In genomic region chr12:11265382-11266281, GRCm38 (mm10) we compare ENCODE assay signal across 8 mouse cellular contexts. TPM values are rescaled to one million over a fixed set of nuclear protein-coding genes. Genes with fewer than 3 reads are reported as not detected.
DNase-seq lines count a peak whose midpoint lies in the region; ATAC-seq and TF ChIP-seq lines count a peak whose summit lies in the region.

Gene Gen1, minus strand, starts transcription at chr12:11265801.
Gene Smc6, plus strand, starts transcription at chr12:11265886.

- H3K4me1 ChIP-seq in embryonic facial prominence, embryonic 13.5 days, result peaks cover 22% of the 10 kb centered on the region
- peaks cover 9% of the 10 kb centered on the region for H3K4me1 ChIP-seq in kidney, adult 2 months (ENCODE audit: control insufficient read depth, insufficient read depth, low read length)
- peaks cover 24% of the 10 kb centered on the region for H3K4me1 ChIP-seq in limb, embryonic 12.5 days (replicated peaks)
- peaks cover 38% of the 10 kb centered on the region for H3K4me1 ChIP-seq in midbrain, embryonic 15.5 days
- H3K4me1 ChIP-seq in spleen, adult 2 months (ENCODE audit: control insufficient read depth, insufficient read depth, insufficient read length), result peaks cover 6% of the 10 kb centered on the region

- ATAC-seq in embryonic facial prominence, embryonic 13.5 days (ENCODE audit: insufficient number of reproducible peaks, insufficient read depth, low FRiP score, low TSS enrichment, low read depth), result peak; percentile 98
- ATAC-seq in limb, embryonic 12.5 days (ENCODE audit: insufficient number of reproducible peaks, insufficient read depth, low FRiP score, low TSS enrichment, low read depth), result peak; percentile 99
- peak; percentile 99 for ATAC-seq in midbrain, embryonic 15.5 days (replicated peaks)

- H3K27ac ChIP-seq in embryonic facial prominence, embryonic 13.5 days, result peak within 1 kb of the TSS; percentile 95
- peak within 1 kb of the TSS; percentile 84 for H3K27ac ChIP-seq in kidney, adult 2 months (ENCODE audit: insufficient read depth, low read depth, low read length)
- H3K27ac ChIP-seq in limb, embryonic 12.5 days, result peak within 1 kb of the TSS; percentile 96
- H3K27ac ChIP-seq in midbrain, embryonic 15.5 days, result peak within 1 kb of the TSS; percentile 90
- peak within 1 kb of the TSS; percentile 97 for H3K27ac ChIP-seq in spleen, adult 2 months (ENCODE audit: insufficient read depth, low read length)

- WGBS in embryonic facial prominence, embryonic 13.5 days, result under 1% methylated on average over 70 of the region's 83 CpGs
- WGBS in kidney, adult 2 months, result under 1% methylated on average over 83 of the region's 83 CpGs
- under 1% methylated on average over 81 of the region's 83 CpGs for WGBS in limb, embryonic 12.5 days
- under 1% methylated on average over 83 of the region's 83 CpGs for WGBS in midbrain, embryonic 15.5 days
- WGBS in spleen, adult 2 months, result under 1% methylated on average over 80 of the region's 83 CpGs

- TF ChIP-seq POLR2A in kidney, adult 2 months (IDR thresholded peaks at IDR 0.05; ENCODE audit: low read depth, low read length), result peak; percentile 63
- TF ChIP-seq POLR2A in spleen, adult 2 months (IDR thresholded peaks at IDR 0.05; ENCODE audit: low read depth, low read length), result peak; percentile 96

- TF ChIP-seq CTCF in kidney, adult 2 months (conservative IDR thresholded peaks at IDR 0.05; ENCODE audit: insufficient read depth, insufficient read length, low read depth, low read length), result no peak
- no peak for TF ChIP-seq CTCF in spleen, adult 2 months (IDR thresholded peaks at IDR 0.05; ENCODE audit: extremely low read depth, insufficient read depth, insufficient read length, insufficient replicate concordance)

- H3K27me3 ChIP-seq in embryonic facial prominence, embryonic 13.5 days, result no peaks in the 10 kb centered on the region
- no peaks in the 10 kb centered on the region for H3K27me3 ChIP-seq in kidney, adult 2 months (replicated peaks; ENCODE audit: control insufficient read depth, insufficient read depth, low read length)
- no peaks in the 10 kb centered on the region for H3K27me3 ChIP-seq in limb, embryonic 12.5 days
- H3K27me3 ChIP-seq in midbrain, embryonic 15.5 days (replicated peaks), result no peaks in the 10 kb centered on the region
- H3K27me3 ChIP-seq in spleen, adult 2 months (ENCODE audit: control insufficient read depth, insufficient read depth, low read length), result no peaks in the 10 kb centered on the region

- H3K9ac ChIP-seq in embryonic facial prominence, embryonic 13.5 days, result peak within 1 kb of the TSS; percentile 95
- H3K9ac ChIP-seq in limb, embryonic 12.5 days (replicated peaks), result peak within 1 kb of the TSS; percentile 97
- H3K9ac ChIP-seq in midbrain, embryonic 15.5 days, result peak within 1 kb of the TSS; percentile 86

- peak within 1 kb of the TSS; percentile 91 for H3K4me3 ChIP-seq in embryonic facial prominence, embryonic 13.5 days
- H3K4me3 ChIP-seq in kidney, adult 2 months (ENCODE audit: insufficient read depth, low read depth, low read length), result peak within 1 kb of the TSS; percentile 89
- peak within 1 kb of the TSS; percentile 92 for H3K4me3 ChIP-seq in limb, embryonic 12.5 days (replicated peaks)
- H3K4me3 ChIP-seq in midbrain, embryonic 15.5 days, result peak within 1 kb of the TSS; percentile 93
- H3K4me3 ChIP-seq in spleen, adult 2 months (ENCODE audit: extremely low read depth, insufficient read depth, insufficient read length), result peak within 1 kb of the TSS; percentile 96

- no peaks in the 10 kb centered on the region for H3K36me3 ChIP-seq in embryonic facial prominence, embryonic 13.5 days
- no peaks in the 10 kb centered on the region for H3K36me3 ChIP-seq in kidney, adult 2 months (ENCODE audit: control insufficient read depth, insufficient read depth, low read length)
- no peaks in the 10 kb centered on the region for H3K36me3 ChIP-seq in limb, embryonic 12.5 days
- H3K36me3 ChIP-seq in midbrain, embryonic 15.5 days (replicated peaks), result no peaks in the 10 kb centered on the region
- H3K36me3 ChIP-seq in spleen, adult 2 months (ENCODE audit: control insufficient read depth, insufficient read depth, low read length), result no peaks in the 10 kb centered on the region

- peak; percentile 98 for DNase-seq in 3134 (ENCODE audit: extremely low read depth, insufficient read length, low spot score)
- DNase-seq in adrenal gland, postnatal 36 days, result peak; percentile 95 to 97
- DNase-seq in heart, adult 18-20 months, result peak; percentile 98 to 99
- DNase-seq in kidney, adult 2 months, result peak; percentile 98
- peak; percentile 93 to 97 for DNase-seq in spleen, adult 2 months (ENCODE audit: low read depth in 1 of 2, low spot score in 2 of 2)

- peak within 1 kb of the TSS; percentile 86 for H3K4me2 ChIP-seq in embryonic facial prominence, embryonic 13.5 days
- H3K4me2 ChIP-seq in limb, embryonic 12.5 days, result peak within 1 kb of the TSS; percentile 83
- peak within 1 kb of the TSS; percentile 98 for H3K4me2 ChIP-seq in midbrain, embryonic 15.5 days

- no peaks in the 10 kb centered on the region for H3K9me3 ChIP-seq in embryonic facial prominence, embryonic 13.5 days
- H3K9me3 ChIP-seq in limb, embryonic 12.5 days, result no peaks in the 10 kb centered on the region
- H3K9me3 ChIP-seq in midbrain, embryonic 15.5 days, result no peaks in the 10 kb centered on the region

RNA-seq across cellular contexts. Expression of gene Gen1, which starts in this region (rescaled TPM):
- total RNA-seq in adrenal gland, postnatal 36 days (2021), result 1 to 10 TPM; 2.5 to 2.7 TPM
- 9.3 and 11.7 TPM in 2 replicates for polyA plus RNA-seq in embryonic facial prominence, embryonic 13.5 days (2015; fragmentation: Nextera tagmentation; extraction: Ambion mirVana)
- total RNA-seq in heart, adult 18-20 months (2021), result 1 to 10 TPM; 1.1 to 1.3 TPM
- polyA plus RNA-seq in kidney, adult 2 months (2012; rRNA removed), result 0.15 and 0.19 TPM in 2 replicates
- polyA plus RNA-seq in limb, embryonic 12.5 days (2016; fragmentation: Nextera tagmentation; extraction: Ambion mirVana), result 13.1 and 14.3 TPM in 2 replicates
- 1.6 and 2.1 TPM in 2 replicates for polyA plus RNA-seq in midbrain, embryonic 15.5 days (2015; fragmentation: Nextera tagmentation; extraction: Ambion mirVana)
- 0.28 and 0.33 TPM in 2 replicates for polyA plus RNA-seq in spleen, adult 2 months (2012; rRNA removed)

RNA-seq across cellular contexts. Expression of gene Smc6, which starts in this region (rescaled TPM):
- total RNA-seq in adrenal gland, postnatal 36 days (2021), result 10 to 100 TPM; 38.0 to 42.5 TPM
- 161 and 174 TPM in 2 replicates for polyA plus RNA-seq in embryonic facial prominence, embryonic 13.5 days (2015; fragmentation: Nextera tagmentation; extraction: Ambion mirVana)
- 10 to 100 TPM; 39.0 to 50.7 TPM for total RNA-seq in heart, adult 18-20 months (2021)
- 7.6 and 10.8 TPM in 2 replicates for polyA plus RNA-seq in kidney, adult 2 months (2012; rRNA removed)
- polyA plus RNA-seq in limb, embryonic 12.5 days (2016; fragmentation: Nextera tagmentation; extraction: Ambion mirVana), result 158 and 161 TPM in 2 replicates
- 90.0 and 107 TPM in 2 replicates for polyA plus RNA-seq in midbrain, embryonic 15.5 days (2015; fragmentation: Nextera tagmentation; extraction: Ambion mirVana)
- 3.9 and 9.5 TPM in 2 replicates for polyA plus RNA-seq in spleen, adult 2 months (2012; rRNA removed)

Comparison
In these comparisons a context has a peak if more than half of its experiments do, and no peak if none do; other contexts are left out.
1. Peak in every context shown above with its lines: DNase-seq, ATAC-seq, H3K4me3 ChIP-seq and H3K27ac ChIP-seq.